Mouse (Mus musculus): Measurements from ENCODE around the gene Fmod.

DNA sequence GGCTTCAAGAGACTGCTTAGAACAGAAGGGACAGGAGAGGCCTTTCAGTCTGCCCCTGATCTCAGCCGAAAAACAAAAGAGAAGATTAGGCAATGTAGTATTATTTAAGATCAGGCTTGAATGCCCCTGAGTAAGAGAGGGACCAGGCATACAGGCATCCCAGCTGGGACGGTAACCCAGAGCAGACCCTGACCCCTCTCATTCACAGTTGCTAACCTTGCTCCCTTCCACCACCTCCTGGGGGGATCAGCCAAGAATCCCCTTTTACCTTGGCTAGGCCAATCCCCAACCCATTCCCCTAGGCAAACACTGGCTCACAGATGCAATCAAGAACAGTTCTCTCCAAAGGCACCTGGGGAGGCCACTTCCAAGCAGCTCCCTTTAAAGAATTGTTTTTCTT, 39.7 kb downstream of the Fmod start:
- TF ChIP-seq POLR2A (IDR thresholded peaks at IDR 0.05; ENCODE audit: insufficient read depth, low read depth, low read length) (0 out of 2 replicates have a peak, but pooled peaks have one; percentile 22), CTCF (IDR thresholded peaks at IDR 0.05) (no peak), EP300 (IDR thresholded peaks at IDR 0.05; ENCODE audit: insufficient read depth, low read depth, low read length) (no peak)

All from heart, adult 2 months (tissue).